In genomic region chr14:76020927-76021719, GRCm38 (mm10) we compare ENCODE assay signal across 17 mouse cellular contexts. TPM values are rescaled to one million over a fixed set of nuclear protein-coding genes. Genes with fewer than 3 reads are reported as not detected.
DNase-seq lines count a peak whose midpoint lies in the region; ATAC-seq and TF ChIP-seq lines count a peak whose summit lies in the region.
"Had no signal": no experiment of that assay in that cellular context is flagged by ENCODE, and none has a peak within 500 bp of the region (broad histone marks: within the 10 kb centered on the region; RNA-seq: fewer than 3 reads in every experiment).

No protein-coding gene starts in this region.

- H3K9ac ChIP-seq in forebrain, postnatal 0 days, result no peak overlapping the region
- no peak overlapping the region for H3K9ac ChIP-seq in midbrain, embryonic 14.5 days (replicated peaks; ENCODE audit: low read length)
- H3K9ac ChIP-seq: liver, embryonic 12.5 days; lung, embryonic 14.5 days had no signal

- no peak overlapping the region for H3K4me3 ChIP-seq in forebrain, embryonic 10.5 days
- H3K4me3 ChIP-seq in forebrain, postnatal 0 days (ENCODE audit: low read depth, low read length), result no peak overlapping the region
- peak overlapping the region; percentile 71; the same call in 1 of the 2 replicates for H3K4me3 ChIP-seq in testis, adult 2 months (ENCODE audit: control insufficient read depth, low read depth, low read length)
- no peak overlapping the region for H3K4me3 ChIP-seq in midbrain, embryonic 14.5 days (replicated peaks; ENCODE audit: low read depth, low read length)
- H3K4me3 ChIP-seq: liver, embryonic 12.5 days had no signal

- 70% methylated on average over 7 of the region's 7 CpGs for WGBS in forebrain, embryonic 10.5 days
- 14% methylated on average over 7 of the region's 7 CpGs for whole genome bisulfite sequencing in forebrain, postnatal 0 days
- 40% methylated on average over 7 of the region's 7 CpGs for WGBS in midbrain, embryonic 14.5 days

- no peaks in the 10 kb centered on the region for H3K36me3 ChIP-seq in forebrain, embryonic 10.5 days (replicated peaks)
- no peaks in the 10 kb centered on the region for H3K36me3 ChIP-seq in forebrain, postnatal 0 days (ENCODE audit: insufficient read depth)
- no peaks in the 10 kb centered on the region for H3K36me3 ChIP-seq in testis, adult 2 months (ENCODE audit: control insufficient read depth, insufficient read depth, low read length)
- H3K36me3 ChIP-seq in midbrain, embryonic 14.5 days (ENCODE audit: control insufficient read depth, insufficient read depth, low read length), result no peaks in the 10 kb centered on the region
- H3K36me3 ChIP-seq: liver, embryonic 12.5 days had no signal

- no peak for TF ChIP-seq CTCF in forebrain, postnatal 0 days (IDR thresholded peaks at IDR 0.05; ENCODE audit: low read depth)
- TF ChIP-seq CTCF in testis, adult 2 months (IDR thresholded peaks at IDR 0.05; ENCODE audit: control insufficient read depth, insufficient read depth, insufficient replicate concordance, low read depth, low read length), result no peak

- DNase-seq in forebrain, embryonic 10.5 days (ENCODE audit: extremely low spot score, low spot score), result no peak
- DNase-seq in forebrain, postnatal 0 days, result no peak
- DNase-seq in testis, postnatal 14 days (ENCODE audit: low spot score), result no peak
- peak; percentile 69 for DNase-seq in midbrain, embryonic 14.5 days
- no peak for DNase-seq in cerebellum, postnatal 36 days
- DNase-seq in right cerebral cortex, adult 2 months (ENCODE audit: low spot score in 2 of 2), result no peak
- no peak for DNase-seq in spleen, postnatal 36 days (ENCODE audit: low spot score in 2 of 2)
- DNase-seq: adrenal gland, adult 8-10 months; cerebellum, adult 11 months; heart, postnatal 4 days; lung, embryonic 14.5 days; lung, postnatal 4 days had no signal

- H3K27me3 ChIP-seq in forebrain, embryonic 10.5 days (ENCODE audit: poor library complexity, severe bottlenecking), result no peaks in the 10 kb centered on the region
- H3K27me3 ChIP-seq in forebrain, postnatal 0 days (ENCODE audit: insufficient read depth, low read length), result no peaks in the 10 kb centered on the region
- no peaks in the 10 kb centered on the region for H3K27me3 ChIP-seq in testis, adult 2 months (ENCODE audit: control insufficient read depth, insufficient read depth, low read length)
- H3K27me3 ChIP-seq in midbrain, embryonic 14.5 days (ENCODE audit: control insufficient read depth, insufficient read depth, low read length), result no peaks in the 10 kb centered on the region
- H3K27me3 ChIP-seq: CH12.LX; liver, embryonic 12.5 days had no signal

- no peak for ATAC-seq in forebrain, postnatal 0 days
- no peak for ATAC-seq in midbrain, embryonic 14.5 days (ENCODE audit: low FRiP score, low TSS enrichment)
- ATAC-seq: intestine, postnatal 0 days; liver, embryonic 12.5 days had no signal

- no peak overlapping the region for H3K4me2 ChIP-seq in forebrain, postnatal 0 days (ENCODE audit: low read depth)
- no peak overlapping the region for H3K4me2 ChIP-seq in midbrain, embryonic 14.5 days (ENCODE audit: low read length)
- H3K4me2 ChIP-seq: liver, embryonic 12.5 days; lung, embryonic 14.5 days had no signal

- TF ChIP-seq POLR2A in testis, adult 2 months (IDR thresholded peaks at IDR 0.05; ENCODE audit: control insufficient read depth, low read depth, low read length), result no peak

- H3K9me3 ChIP-seq in forebrain, embryonic 10.5 days, result no peaks in the 10 kb centered on the region; the same call in 1 of the 2 replicates
- no peaks in the 10 kb centered on the region for H3K9me3 ChIP-seq in forebrain, postnatal 0 days (ENCODE audit: low read length)
- H3K9me3 ChIP-seq in midbrain, embryonic 14.5 days (ENCODE audit: control insufficient read depth, low read length), result no peaks in the 10 kb centered on the region
- H3K9me3 ChIP-seq: liver, embryonic 12.5 days had no signal

- 0 out of 2 replicates have a peak overlapping the region, but pooled peaks have one; percentile 9 for H3K27ac ChIP-seq in forebrain, embryonic 10.5 days
- no peak overlapping the region for H3K27ac ChIP-seq in forebrain, postnatal 0 days (ENCODE audit: low read depth, low read length)
- H3K27ac ChIP-seq in testis, adult 2 months (ENCODE audit: control insufficient read depth, insufficient read depth, low read depth, low read length), result no peak overlapping the region
- H3K27ac ChIP-seq in midbrain, embryonic 14.5 days (replicated peaks; ENCODE audit: low read depth, low read length), result peak overlapping the region; percentile 70
- H3K27ac ChIP-seq: kidney, postnatal 0 days; liver, embryonic 12.5 days had no signal

- H3K4me1 ChIP-seq in forebrain, embryonic 10.5 days, result peaks cover 22% of the 10 kb centered on the region
- H3K4me1 ChIP-seq in forebrain, postnatal 0 days (ENCODE audit: insufficient read depth), result no peaks in the 10 kb centered on the region
- peaks cover 2% of the 10 kb centered on the region; the same call in 1 of the 2 replicates for H3K4me1 ChIP-seq in testis, adult 2 months (ENCODE audit: control insufficient read depth, insufficient read depth, low read length)
- peaks cover 7% of the 10 kb centered on the region for H3K4me1 ChIP-seq in midbrain, embryonic 14.5 days (ENCODE audit: control insufficient read depth, insufficient read depth, low read length)
- H3K4me1 ChIP-seq: liver, embryonic 12.5 days had no signal

RNA-seq across cellular contexts. Expression of gene Gtf2f2, which starts 10.5 kb away (rescaled TPM):
- 57.3 and 59.0 TPM in 2 replicates for polyA plus RNA-seq in forebrain, embryonic 10.5 days (2016; fragmentation: Nextera tagmentation; extraction: Ambion mirVana)
- 41.5 and 43.8 TPM in 2 replicates for total RNA-seq in forebrain, postnatal 0 days (2014; rRNA removed)
- polyA plus RNA-seq in forebrain, postnatal 0 days (2015; fragmentation: Nextera tagmentation; extraction: Ambion mirVana), result 47.6 and 54.9 TPM in 2 replicates
- polyA plus RNA-seq in testis, adult 2 months (2012; rRNA removed), result 9.5 and 10.7 TPM in 2 replicates
- 40.1 and 44.3 TPM in 2 replicates for polyA plus RNA-seq in midbrain, embryonic 14.5 days (2014; fragmentation: Nextera tagmentation; extraction: Ambion mirVana)

Comparison
In these comparisons a context has a peak if more than half of its experiments do, and no peak if none do; other contexts are left out.
1. H3K27ac ChIP-seq: peak in forebrain, embryonic 10.5 days (single experiment) and midbrain, embryonic 14.5 days (single experiment); none in forebrain, postnatal 0 days (single experiment) and testis, adult 2 months (single experiment).